Mouse (Mus musculus) cerebellum, postnatal 10 days (tissue): ENCODE measurements around the gene Gm2000.
A peak's percentile ranks its signal among the peaks of the same experiment; 100 is the strongest.
"Not testable (repeated sequence)": the region's sequence is repeated elsewhere in the genome, so short reads cannot be mapped to it uniquely, and the experiment has no call there.

ENCODE experiments used
- DNase-seq, 2 experiments: peaks; one replicate each; pipeline ENCODE4 v3.0.0; 2021; ENCODE audit warnings: mixed read lengths in 2 of 2

Gene Gm2000

GRCm38 (mm10) chr1:156365740-156366139 is at the start of gene Gm2000:
Gene Gm2000 (plus strand): TSS chr1:156366040.
- no peak for DNase-seq

- no peak for DNase-seq
Measured at GRCm38 (mm10) chr1:156323126-156323525, 42.7 kb upstream of the Gm2000 start.

GRCm38 (mm10) chr1:156340847-156341246 is 25.0 kb upstream of the Gm2000 start:
- no peak for DNase-seq

- no peak for DNase-seq
Measured at GRCm38 (mm10) chr1:156344433-156344832, 21.4 kb upstream of the Gm2000 start.

GRCm38 (mm10) chr1:156345633-156346032 is 20.2 kb upstream of the Gm2000 start:
- DNase-seq = no peak

- DNase-seq = no peak
Measured at GRCm38 (mm10) chr1:156349031-156349430, 16.8 kb upstream of the Gm2000 start.

GRCm38 (mm10) chr1:156350441-156350840 is 15.4 kb upstream of the Gm2000 start:
- DNase-seq = no peak

- no peak for DNase-seq
Measured at GRCm38 (mm10) chr1:156352466-156352865, 13.4 kb upstream of the Gm2000 start.

- DNase-seq = no peak
Measured at GRCm38 (mm10) chr1:156381217-156381616, 15.4 kb downstream of the Gm2000 start.

GRCm38 (mm10) chr1:156386232-156386631 is 20.4 kb downstream of the Gm2000 start:
- no peak for DNase-seq

- DNase-seq = no peak
Measured at GRCm38 (mm10) chr1:156386880-156387279, 21.0 kb downstream of the Gm2000 start.

GRCm38 (mm10) chr1:156393148-156393547 is 27.3 kb downstream of the Gm2000 start:
- DNase-seq = no peak

GRCm38 (mm10) chr1:156400159-156400558 is 34.3 kb downstream of the Gm2000 start:
- DNase-seq = not testable (repeated sequence)

GRCm38 (mm10) chr1:156402491-156402890 is 36.7 kb downstream of the Gm2000 start:
- no peak for DNase-seq

GRCm38 (mm10) chr1:156403251-156403650 is 37.4 kb downstream of the Gm2000 start:
- DNase-seq = peak in 1 of 2 experiments; percentile 8

- DNase-seq = no peak
Measured at GRCm38 (mm10) chr1:156408004-156408403, 42.2 kb downstream of the Gm2000 start.

- no peak for DNase-seq
Measured at GRCm38 (mm10) chr1:156408521-156408920, 42.7 kb downstream of the Gm2000 start.
